Mouse (Mus musculus): ENCODE results near the gene Mgat5. TPM values are rescaled to one million over a fixed set of nuclear protein-coding genes. Genes with fewer than 3 reads are reported as not detected.

The Mgat5 gene
- polyA plus RNA-seq, 1 experiment from 2014 or later, result 4.6 TPM

DNA sequence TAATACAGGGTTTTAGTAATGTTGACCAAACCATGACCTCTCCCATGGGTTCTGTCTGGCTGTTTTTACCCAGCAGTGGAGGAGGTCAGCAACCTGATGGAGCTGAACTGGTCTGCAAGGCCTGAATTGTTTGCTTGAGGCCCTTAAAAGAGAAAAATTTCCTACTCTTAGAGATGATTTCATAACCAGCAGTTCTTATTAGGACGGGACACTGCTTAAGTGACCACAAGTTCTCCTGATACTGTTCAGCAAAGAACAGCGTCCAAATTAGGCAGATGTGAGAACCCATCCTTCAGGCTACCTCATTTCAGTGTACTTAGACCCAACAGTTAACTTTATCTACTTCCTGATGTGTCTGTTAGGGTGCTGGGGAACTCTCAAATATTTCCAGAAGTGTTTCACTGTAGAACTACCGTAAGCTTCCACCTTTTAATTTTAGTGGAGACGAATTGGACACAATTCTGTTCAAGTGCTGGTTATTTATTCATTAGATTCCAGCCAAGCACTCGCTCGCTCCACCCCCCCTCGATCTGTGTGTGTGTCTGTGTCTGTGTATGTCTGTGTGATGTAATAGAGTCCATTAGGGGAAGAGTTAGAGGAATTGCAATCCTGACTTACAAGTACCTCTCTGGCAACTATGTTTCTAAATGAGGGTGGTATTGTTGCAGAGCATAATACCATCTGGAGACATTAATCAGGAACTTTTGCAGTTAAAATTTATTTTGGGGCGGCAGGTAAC, 17.4 kb downstream of the Mgat5 start:
- 76% methylated on average over 8 of the region's 8 CpGs for WGBS
- no peak overlapping the region for H3K4me3 ChIP-seq (replicated peaks; ENCODE audit: low read depth, low read length)
- no peak overlapping the region for H3K27ac ChIP-seq
- 0 out of 2 replicates have a peak, but pooled peaks cover 2% of the 10 kb centered on the region for H3K4me1 ChIP-seq (replicated peaks; ENCODE audit: insufficient read depth, low read length)
- ATAC-seq (replicated peaks; ENCODE audit: low FRiP score, low read depth) (no peak), DNase-seq (ENCODE audit: low spot score) (no peak)
- no peak overlapping the region for H3K4me2 ChIP-seq (ENCODE audit: low read length)
- TF ChIP-seq CTCF (IDR thresholded peaks at IDR 0.05; ENCODE audit: low read depth), result no peak
- H3K36me3 ChIP-seq (ENCODE audit: insufficient read depth, low read length), result no peaks in the 10 kb centered on the region
- H3K27me3 ChIP-seq (ENCODE audit: insufficient read depth, low read length), result no peaks in the 10 kb centered on the region
- H3K9me3 ChIP-seq (replicated peaks; ENCODE audit: low read length), result no peaks in the 10 kb centered on the region
- H3K9ac ChIP-seq (ENCODE audit: low read depth, low read length), result no peak overlapping the region

DNA sequence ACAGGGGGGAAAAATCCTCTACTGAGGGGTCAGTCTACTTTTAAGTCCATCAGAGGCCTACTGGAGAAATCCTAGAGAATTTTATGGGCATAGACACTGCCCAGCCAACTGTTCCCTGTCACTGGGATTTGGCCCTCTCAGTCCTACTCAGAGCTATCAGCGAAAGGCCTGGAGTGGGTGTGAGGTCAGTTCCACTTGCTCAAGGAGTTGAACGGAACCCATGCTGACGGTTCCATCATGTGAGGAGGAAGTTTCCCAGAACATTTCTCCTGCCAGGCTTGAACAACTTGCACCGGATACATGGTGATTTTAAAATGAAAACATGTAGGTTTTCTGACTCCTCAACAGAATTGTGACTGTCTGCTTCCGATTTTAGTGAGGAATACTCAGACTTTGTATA, 20.2 kb downstream of the Mgat5 start:
- DNase-seq (ENCODE audit: low spot score) (no peak), ATAC-seq (replicated peaks; ENCODE audit: low FRiP score, low read depth) (no peak)
- H3K4me3 ChIP-seq (replicated peaks; ENCODE audit: low read depth, low read length), result no peak overlapping the region
- no peak overlapping the region for H3K4me2 ChIP-seq (ENCODE audit: low read length)
- H3K27me3 ChIP-seq (ENCODE audit: insufficient read depth, low read length), result no peaks in the 10 kb centered on the region
- H3K4me1 ChIP-seq (replicated peaks; ENCODE audit: insufficient read depth, low read length), result no peaks in the 10 kb centered on the region
- H3K9ac ChIP-seq (ENCODE audit: low read depth, low read length), result no peak overlapping the region
- H3K36me3 ChIP-seq (ENCODE audit: insufficient read depth, low read length), result no peaks in the 10 kb centered on the region
- H3K27ac ChIP-seq, result no peak overlapping the region
- TF ChIP-seq CTCF (IDR thresholded peaks at IDR 0.05; ENCODE audit: low read depth), result no peak
- 82% methylated on average over 5 of the region's 5 CpGs for WGBS
- H3K9me3 ChIP-seq (replicated peaks; ENCODE audit: low read length), result no peaks in the 10 kb centered on the region

DNA sequence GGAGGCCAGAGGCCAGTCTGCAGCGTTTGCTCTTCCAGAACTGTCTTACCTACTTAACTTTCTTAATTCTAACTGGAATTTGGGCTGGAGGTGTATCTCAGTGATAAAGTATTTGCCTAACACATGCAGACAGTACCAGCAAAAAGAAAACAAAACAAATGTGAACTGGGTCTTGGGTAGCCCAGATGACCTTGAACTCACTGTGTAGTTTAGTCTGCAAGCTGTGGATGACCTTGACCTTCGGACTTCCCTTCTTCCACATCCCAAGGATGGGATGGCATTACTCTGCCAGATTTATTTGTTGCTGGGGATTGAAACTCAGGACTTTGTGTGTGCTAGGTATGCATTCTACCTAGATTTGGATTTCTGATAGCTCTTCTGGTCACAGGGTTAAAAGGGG, 24.2 kb downstream of the Mgat5 start:
- Histone ChIP-seq H3K4me3 (replicated peaks; ENCODE audit: low read depth, low read length) (no peak overlapping the region), H3K9me3 (replicated peaks; ENCODE audit: low read length) (no peaks in the 10 kb centered on the region), H3K27ac (no peak overlapping the region), H3K36me3 (ENCODE audit: insufficient read depth, low read length) (no peaks in the 10 kb centered on the region), H3K4me1 (replicated peaks; ENCODE audit: insufficient read depth, low read length) (no peaks in the 10 kb centered on the region), H3K9ac (ENCODE audit: low read depth, low read length) (no peak overlapping the region), H3K27me3 (ENCODE audit: insufficient read depth, low read length) (no peaks in the 10 kb centered on the region), H3K4me2 (ENCODE audit: low read length) (no peak overlapping the region)
- TF ChIP-seq CTCF (IDR thresholded peaks at IDR 0.05; ENCODE audit: low read depth), result no peak
- no peak for ATAC-seq (replicated peaks; ENCODE audit: low FRiP score, low read depth)
- WGBS, result 85% methylated on average over 2 of the region's 2 CpGs
- DNase-seq (ENCODE audit: low spot score), result no peak

DNA sequence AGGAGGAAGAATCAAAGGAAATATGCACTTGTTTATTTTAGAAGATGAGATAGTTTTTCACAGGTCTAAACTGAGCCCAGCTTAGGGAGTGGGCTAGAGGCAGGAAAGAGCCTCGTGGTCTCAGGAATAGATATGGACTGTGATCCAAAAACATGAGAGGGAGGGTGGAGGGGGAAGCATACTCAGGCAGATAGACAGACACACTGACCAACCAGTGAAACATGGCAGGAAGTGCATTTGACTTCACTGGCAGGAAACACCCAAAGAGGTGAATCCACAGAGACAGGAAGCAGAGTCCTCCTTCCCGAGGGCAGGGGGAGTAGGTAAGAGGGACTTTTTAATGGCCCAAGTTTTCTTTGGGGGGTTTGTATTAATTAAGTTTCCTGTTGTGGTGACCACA, 25.7 kb downstream of the Mgat5 start:
- H3K9ac ChIP-seq (ENCODE audit: low read depth, low read length), result no peak overlapping the region
- H3K27ac ChIP-seq, result no peak overlapping the region
- no peak for TF ChIP-seq CTCF (IDR thresholded peaks at IDR 0.05; ENCODE audit: low read depth)
- no peaks in the 10 kb centered on the region for H3K9me3 ChIP-seq (replicated peaks; ENCODE audit: low read length)
- H3K27me3 ChIP-seq (ENCODE audit: insufficient read depth, low read length), result no peaks in the 10 kb centered on the region
- DNase-seq (ENCODE audit: low spot score) (no peak), ATAC-seq (replicated peaks; ENCODE audit: low FRiP score, low read depth) (no peak)
- no peaks in the 10 kb centered on the region for H3K36me3 ChIP-seq (ENCODE audit: insufficient read depth, low read length)
- no peak overlapping the region for H3K4me3 ChIP-seq (replicated peaks; ENCODE audit: low read depth, low read length)
- 36% methylated on average over 2 of the region's 2 CpGs for WGBS
- no peaks in the 10 kb centered on the region for H3K4me1 ChIP-seq (replicated peaks; ENCODE audit: insufficient read depth, low read length)
- H3K4me2 ChIP-seq (ENCODE audit: low read length), result no peak overlapping the region

DNA sequence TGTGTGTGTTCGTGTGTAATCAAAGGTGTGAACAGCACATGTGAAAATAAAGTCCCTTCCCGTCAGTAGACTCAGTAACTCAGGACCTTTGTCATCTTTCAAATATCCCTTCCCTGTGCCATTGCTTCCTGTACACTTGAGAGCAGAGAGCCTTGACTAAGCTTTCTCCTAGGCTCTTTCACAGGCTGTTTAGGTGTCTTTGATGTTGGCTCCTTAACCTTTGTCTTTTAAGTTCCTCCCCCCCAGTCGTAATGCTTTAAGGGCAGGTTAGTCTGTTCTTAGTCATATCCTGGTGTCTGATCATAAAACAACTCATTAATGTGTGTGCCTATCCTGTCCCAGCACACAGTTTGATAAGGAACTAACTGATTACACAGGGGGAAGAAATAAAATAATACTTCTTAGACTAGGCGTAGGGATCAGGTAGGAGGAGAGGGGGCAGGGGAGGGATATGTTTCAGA, 28.4 kb downstream of the Mgat5 start:
- Histone ChIP-seq H3K9me3 (replicated peaks; ENCODE audit: low read length) (no peaks in the 10 kb centered on the region), H3K27me3 (ENCODE audit: insufficient read depth, low read length) (no peaks in the 10 kb centered on the region), H3K4me1 (replicated peaks; ENCODE audit: insufficient read depth, low read length) (no peaks in the 10 kb centered on the region), H3K9ac (ENCODE audit: low read depth, low read length) (no peak overlapping the region), H3K4me2 (ENCODE audit: low read length) (no peak overlapping the region), H3K27ac (no peak overlapping the region), H3K4me3 (replicated peaks; ENCODE audit: low read depth, low read length) (no peak overlapping the region), H3K36me3 (ENCODE audit: insufficient read depth, low read length) (no peaks in the 10 kb centered on the region)
- ATAC-seq (replicated peaks; ENCODE audit: low FRiP score, low read depth), result no peak
- 38% methylated on average over 4 of the region's 4 CpGs for WGBS
- no peak for DNase-seq (ENCODE audit: low spot score)
- no peak for TF ChIP-seq CTCF (IDR thresholded peaks at IDR 0.05; ENCODE audit: low read depth)

DNA sequence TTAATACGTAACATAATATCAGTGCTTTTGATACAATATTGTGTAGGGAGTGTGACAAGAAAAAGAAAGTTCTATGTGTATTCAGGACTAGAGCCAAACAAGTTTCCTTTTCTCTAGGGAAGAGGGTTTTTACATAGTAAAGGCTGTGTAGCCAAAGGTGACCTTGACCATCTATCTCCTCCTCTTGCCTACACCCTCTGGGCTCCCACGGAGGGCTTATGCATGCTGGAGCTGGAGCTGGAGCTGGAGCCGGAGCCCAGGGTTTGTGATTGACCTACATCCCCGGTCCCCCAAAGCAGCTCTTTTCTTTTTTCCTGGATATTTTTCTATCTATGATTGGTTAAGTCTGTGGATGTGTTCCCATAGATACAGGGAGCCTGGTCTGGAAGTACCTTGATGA, 30.3 kb downstream of the Mgat5 start:
- Histone ChIP-seq H3K4me1 (replicated peaks; ENCODE audit: insufficient read depth, low read length) (no peaks in the 10 kb centered on the region), H3K9ac (ENCODE audit: low read depth, low read length) (no peak overlapping the region), H3K4me3 (replicated peaks; ENCODE audit: low read depth, low read length) (no peak overlapping the region), H3K4me2 (ENCODE audit: low read length) (no peak overlapping the region), H3K9me3 (replicated peaks; ENCODE audit: low read length) (no peaks in the 10 kb centered on the region), H3K27ac (no peak overlapping the region), H3K27me3 (ENCODE audit: insufficient read depth, low read length) (no peaks in the 10 kb centered on the region), H3K36me3 (ENCODE audit: insufficient read depth, low read length) (no peaks in the 10 kb centered on the region)
- ATAC-seq (replicated peaks; ENCODE audit: low FRiP score, low read depth) (no peak), DNase-seq (ENCODE audit: low spot score) (no peak)
- WGBS, result 74% methylated on average over 4 of the region's 4 CpGs
- no peak for TF ChIP-seq CTCF (IDR thresholded peaks at IDR 0.05; ENCODE audit: low read depth)

DNA sequence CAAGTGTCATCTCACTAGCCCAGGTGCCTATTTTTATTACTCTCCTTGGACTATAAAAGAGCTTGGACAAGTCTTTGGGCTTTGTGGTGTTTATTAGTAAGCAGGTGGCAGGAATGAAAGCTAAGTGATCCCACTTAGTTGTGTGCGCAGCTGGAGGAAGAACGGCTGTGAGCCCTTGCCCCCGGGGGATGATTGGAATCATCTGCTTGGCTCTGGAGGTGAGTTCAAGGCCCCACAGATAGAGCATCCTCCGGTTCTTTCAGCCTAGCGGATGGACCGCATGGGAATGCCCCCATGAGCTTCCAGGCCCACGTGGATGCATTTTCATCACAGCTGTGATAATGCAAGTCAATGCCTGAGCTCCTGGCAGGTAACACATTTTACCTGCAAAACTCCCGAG, 31.6 kb downstream of the Mgat5 start:
- H3K4me2 ChIP-seq (ENCODE audit: low read length), result no peak overlapping the region
- WGBS, result 73% methylated on average over 8 of the region's 8 CpGs

More for the DNA sequence above, 31.6 kb downstream of the Mgat5 start:
- no peak for ATAC-seq (replicated peaks; ENCODE audit: low FRiP score, low read depth)
- TF ChIP-seq CTCF (IDR thresholded peaks at IDR 0.05; ENCODE audit: low read depth), result no peak
- H3K36me3 ChIP-seq (ENCODE audit: insufficient read depth, low read length), result no peaks in the 10 kb centered on the region
- no peak for DNase-seq (ENCODE audit: low spot score)
- no peak overlapping the region for H3K4me3 ChIP-seq (replicated peaks; ENCODE audit: low read depth, low read length)
- no peak overlapping the region for H3K27ac ChIP-seq
- no peaks in the 10 kb centered on the region for H3K9me3 ChIP-seq (replicated peaks; ENCODE audit: low read length)
- H3K27me3 ChIP-seq (ENCODE audit: insufficient read depth, low read length), result no peaks in the 10 kb centered on the region
- no peaks in the 10 kb centered on the region for H3K4me1 ChIP-seq (replicated peaks; ENCODE audit: insufficient read depth, low read length)
- no peak overlapping the region for H3K9ac ChIP-seq (ENCODE audit: low read depth, low read length)
